Comparison of ENCODE assay signal across 30 mouse cellular contexts in genomic region chr10:22993158-22993557, GRCm38 (mm10).
"Had no signal": no experiment of that assay in that cellular context is flagged by ENCODE, and none has a peak within 500 bp of the region (broad histone marks: within the 10 kb centered on the region; RNA-seq: fewer than 3 reads in every experiment).

No protein-coding gene starts in this region.

- H3K4me3 ChIP-seq: limb, embryonic 10.5 days; limb, embryonic 12.5 days; limb, embryonic 13.5 days; limb, embryonic 15.5 days; liver, embryonic 12.5 days; liver, embryonic 13.5 days; liver, embryonic 15.5 days; lung, embryonic 15.5 days; megakaryocyte, embryonic 14.5 days; midbrain, embryonic 10.5 days; midbrain, embryonic 12.5 days; midbrain, embryonic 13.5 days; midbrain, embryonic 15.5 days; myocyte; neural tube, embryonic 12.5 days had no signal

- H3K4me2 ChIP-seq: limb, embryonic 12.5 days; limb, embryonic 13.5 days; limb, embryonic 15.5 days; liver, embryonic 11.5 days; liver, embryonic 12.5 days; liver, embryonic 13.5 days; liver, embryonic 15.5 days; lung, embryonic 15.5 days; midbrain, embryonic 11.5 days; midbrain, embryonic 12.5 days; midbrain, embryonic 13.5 days; midbrain, embryonic 15.5 days; neural tube, embryonic 12.5 days had no signal

- H3K27ac ChIP-seq: limb, embryonic 10.5 days; limb, embryonic 12.5 days; limb, embryonic 13.5 days; limb, embryonic 15.5 days; liver, embryonic 12.5 days; liver, embryonic 13.5 days; liver, embryonic 14.5 days; liver, embryonic 15.5 days; lung, embryonic 15.5 days; macrophage; midbrain, embryonic 10.5 days; midbrain, embryonic 12.5 days; midbrain, embryonic 13.5 days; midbrain, embryonic 15.5 days; neural tube, embryonic 12.5 days had no signal

- H3K36me3 ChIP-seq: limb, embryonic 10.5 days; limb, embryonic 12.5 days; limb, embryonic 13.5 days; limb, embryonic 15.5 days; liver, embryonic 12.5 days; liver, embryonic 13.5 days; liver, embryonic 15.5 days; lung, embryonic 15.5 days; midbrain, embryonic 10.5 days; midbrain, embryonic 12.5 days; midbrain, embryonic 13.5 days; midbrain, embryonic 15.5 days; neural tube, embryonic 12.5 days had no signal

- H3K4me1 ChIP-seq: limb, embryonic 12.5 days; limb, embryonic 13.5 days; limb, embryonic 15.5 days; liver, embryonic 12.5 days; liver, embryonic 13.5 days; liver, embryonic 15.5 days; lung, embryonic 15.5 days; megakaryocyte, embryonic 14.5 days; midbrain, embryonic 10.5 days; midbrain, embryonic 12.5 days; midbrain, embryonic 13.5 days; midbrain, embryonic 15.5 days; neural tube, embryonic 12.5 days had no signal

- H3K27me3 ChIP-seq: liver, embryonic 12.5 days; liver, embryonic 13.5 days; liver, embryonic 15.5 days; lung, embryonic 15.5 days; megakaryocyte, embryonic 14.5 days; midbrain, embryonic 12.5 days; midbrain, embryonic 13.5 days; midbrain, embryonic 15.5 days; neural tube, embryonic 12.5 days had no signal

- DNase-seq: left cerebral cortex, postnatal 4 days; liver; liver, embryonic 13.5 days; liver, postnatal 0 days; lung, adult 18-20 months; lung, adult 2 months; lung, postnatal 10 days; lung, postnatal 36 days; lung, postnatal 4 days; midbrain, embryonic 14.5 days had no signal

- H3K9me3 ChIP-seq: limb, embryonic 10.5 days; limb, embryonic 12.5 days; limb, embryonic 15.5 days; liver, embryonic 12.5 days; liver, embryonic 13.5 days; liver, embryonic 15.5 days; lung, embryonic 15.5 days; midbrain, embryonic 10.5 days; midbrain, embryonic 12.5 days; midbrain, embryonic 13.5 days; midbrain, embryonic 15.5 days; neural tube, embryonic 12.5 days had no signal

- H3K9ac ChIP-seq: limb, embryonic 12.5 days; limb, embryonic 13.5 days; limb, embryonic 15.5 days; liver, embryonic 12.5 days; liver, embryonic 13.5 days; liver, embryonic 14.5 days; liver, embryonic 15.5 days; liver, postnatal 0 days; lung, embryonic 15.5 days; midbrain, embryonic 12.5 days; midbrain, embryonic 13.5 days; midbrain, embryonic 15.5 days; neural tube, embryonic 12.5 days had no signal

- ATAC-seq: liver, embryonic 12.5 days; liver, postnatal 0 days; lung, postnatal 0 days; midbrain, embryonic 13.5 days; midbrain, embryonic 15.5 days; midbrain, embryonic 16.5 days had no signal
